Mouse (Mus musculus) ES-E14 (cell line): ENCODE measurements around the gene Npas2.

Experiments
- CHD2 ChIP-seq: IDR thresholded peaks from 2 replicates; pipeline ENCODE4 v1.6.1; 2014; ENCODE audit warnings: mild to moderate bottlenecking, low read depth, low read length, inconsistent platforms
- HCFC1 ChIP-seq: IDR thresholded peaks from 2 replicates; pipeline ENCODE4 v1.6.1; 2012; ENCODE audit warnings: low read length, inconsistent platforms, borderline replicate concordance; ENCODE audit not compliant: insufficient read depth
- MAFK ChIP-seq: IDR thresholded peaks from 2 replicates; pipeline ENCODE4 v1.6.1; 2014; ENCODE audit warnings: mild to moderate bottlenecking, low read depth, low read length, inconsistent platforms; ENCODE audit not compliant: insufficient read depth
- ZC3H11A ChIP-seq: IDR thresholded peaks from 2 replicates; pipeline ENCODE4 v1.6.1; 2012; ENCODE audit warnings: low read depth, mild to moderate bottlenecking, inconsistent platforms, low read length, borderline replicate concordance
- ZNF384 ChIP-seq: IDR thresholded peaks from 2 replicates; pipeline ENCODE4 v1.6.1; 2012; ENCODE audit warnings: low read depth, low read length, inconsistent platforms

DNA sequence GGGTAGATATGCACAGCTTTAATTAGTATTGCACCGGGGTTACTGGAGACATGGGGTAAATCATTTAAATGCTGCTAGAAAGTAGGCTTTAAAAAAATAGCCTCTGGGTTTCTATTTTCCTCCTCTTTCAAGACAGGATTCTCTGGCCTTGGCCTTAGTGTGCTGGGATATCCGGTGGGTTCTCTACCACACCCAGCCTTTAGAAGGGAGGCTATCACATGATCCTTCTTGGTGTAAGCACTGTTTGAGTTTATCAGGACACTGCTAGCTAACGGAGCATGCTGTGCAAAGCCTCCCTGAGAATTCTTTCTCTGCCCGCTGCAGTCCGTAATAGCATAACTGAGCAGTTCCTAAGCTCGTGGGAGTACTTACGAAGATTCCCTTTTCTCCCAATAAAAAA, 155.9 kb downstream of the Npas2 start:
- TF ChIP-seq CHD2: no peak
- no peak for TF ChIP-seq ZC3H11A
- no peak for TF ChIP-seq ZNF384
- no peak for TF ChIP-seq MAFK
- no peak for TF ChIP-seq HCFC1
